Mouse (Mus musculus): Measurements from ENCODE around the gene AU022252. TPM values are rescaled to one million over a fixed set of nuclear protein-coding genes. Genes with fewer than 3 reads are reported as not detected.
A peak's percentile ranks its signal among the peaks of the same experiment; 100 is the strongest.
"Not testable (repeated sequence)": the region's sequence is repeated elsewhere in the genome, so short reads cannot be mapped to it uniquely, and the experiment has no call there.

The AU022252 gene
- polyA plus RNA-seq (2014; fragmentation: Nextera tagmentation; extraction: Ambion mirVana): 40.5 and 44.1 TPM in 2 replicates

GRCm38 (mm10) chr4:119232410-119233255, at the start of gene AU022252, which contains the start of gene P3h1:
TSS of gene AU022252 (minus strand) at chr4:119232712.
TSS of gene P3h1 (plus strand) at chr4:119232915.
- Histone ChIP-seq H3K27me3 (ENCODE audit: control insufficient read depth, insufficient read depth, low read length) (no peaks in the 10 kb centered on the region), H3K9ac (ENCODE audit: low read length) (peak within 1 kb of the TSS; percentile 86), H3K4me2 (ENCODE audit: low read depth) (peak within 1 kb of the TSS; percentile 87), H3K4me3 (ENCODE audit: low read depth, low read length) (peak within 1 kb of the TSS; percentile 90), H3K27ac (ENCODE audit: low read depth, low read length) (0 out of 2 replicates have a peak within 1 kb of the TSS, but pooled peaks have one; percentile 14), H3K4me1 (ENCODE audit: control insufficient read depth, insufficient read depth, low read length) (no peaks in the 10 kb centered on the region), H3K9me3 (ENCODE audit: control insufficient read depth, low read length) (no peaks in the 10 kb centered on the region), H3K36me3 (ENCODE audit: control insufficient read depth, insufficient read depth, low read length) (no peaks in the 10 kb centered on the region; the same call in 1 of the 2 replicates)
- DNase-seq (ENCODE audit: low spot score) (peak; percentile 98), ATAC-seq (ENCODE audit: insufficient read depth, low FRiP score, low TSS enrichment) (peak; percentile 97)
- WGBS: under 1% methylated on average over 70 of the region's 71 CpGs

GRCm38 (mm10) chr4:119278784-119279183, 46.3 kb upstream of the AU022252 start:
- peaks cover 24% of the 10 kb centered on the region for H3K36me3 ChIP-seq (ENCODE audit: control insufficient read depth, insufficient read depth, low read length)
- not testable (repeated sequence) for H3K27me3 ChIP-seq (ENCODE audit: control insufficient read depth, insufficient read depth, low read length); H3K4me2 ChIP-seq (ENCODE audit: low read depth); H3K9me3 ChIP-seq (ENCODE audit: control insufficient read depth, low read length); H3K4me3 ChIP-seq (ENCODE audit: low read depth, low read length); DNase-seq (ENCODE audit: low spot score); H3K9ac ChIP-seq (ENCODE audit: low read length); H3K4me1 ChIP-seq (ENCODE audit: control insufficient read depth, insufficient read depth, low read length); ATAC-seq (ENCODE audit: insufficient read depth, low FRiP score, low TSS enrichment); H3K27ac ChIP-seq (ENCODE audit: low read depth, low read length)
- 92% methylated on average over 15 of the region's 15 CpGs for WGBS

- no peak overlapping the region for H3K27ac ChIP-seq (ENCODE audit: low read depth, low read length)
- ATAC-seq (ENCODE audit: insufficient read depth, low FRiP score, low TSS enrichment) (no peak), DNase-seq (ENCODE audit: low spot score) (no peak)
- no peaks in the 10 kb centered on the region for H3K4me1 ChIP-seq (ENCODE audit: control insufficient read depth, insufficient read depth, low read length)
- H3K9me3 ChIP-seq (ENCODE audit: control insufficient read depth, low read length): no peaks in the 10 kb centered on the region
- peaks cover 22% of the 10 kb centered on the region for H3K36me3 ChIP-seq (ENCODE audit: control insufficient read depth, insufficient read depth, low read length)
- 89% methylated on average over 2 of the region's 2 CpGs for WGBS
- no peak overlapping the region for H3K4me3 ChIP-seq (ENCODE audit: low read depth, low read length)
- H3K4me2 ChIP-seq (ENCODE audit: low read depth): no peak overlapping the region
- H3K9ac ChIP-seq (ENCODE audit: low read length): no peak overlapping the region
- H3K27me3 ChIP-seq (ENCODE audit: control insufficient read depth, insufficient read depth, low read length): no peaks in the 10 kb centered on the region
These were observed 43.2 kb upstream of the AU022252 start for GRCm38 (mm10) chr4:119275726-119276125.

- Histone ChIP-seq H3K27ac (ENCODE audit: low read depth, low read length) (no peak overlapping the region), H3K9ac (ENCODE audit: low read length) (no peak overlapping the region), H3K27me3 (ENCODE audit: control insufficient read depth, insufficient read depth, low read length) (no peaks in the 10 kb centered on the region), H3K9me3 (ENCODE audit: control insufficient read depth, low read length) (no peaks in the 10 kb centered on the region), H3K4me1 (ENCODE audit: control insufficient read depth, insufficient read depth, low read length) (no peaks in the 10 kb centered on the region), H3K36me3 (ENCODE audit: control insufficient read depth, insufficient read depth, low read length) (peaks cover 22% of the 10 kb centered on the region), H3K4me2 (ENCODE audit: low read depth) (no peak overlapping the region), H3K4me3 (ENCODE audit: low read depth, low read length) (no peak overlapping the region)
- no peak for ATAC-seq (ENCODE audit: insufficient read depth, low FRiP score, low TSS enrichment)
- WGBS: 89% methylated on average over 2 of the region's 2 CpGs
- DNase-seq (ENCODE audit: low spot score): no peak
These were observed 42.7 kb upstream of the AU022252 start for GRCm38 (mm10) chr4:119275226-119275625.

GRCm38 (mm10) chr4:119274627-119275026, 42.1 kb upstream of the AU022252 start:
- no peak overlapping the region for H3K4me2 ChIP-seq (ENCODE audit: low read depth)
- H3K4me1 ChIP-seq (ENCODE audit: control insufficient read depth, insufficient read depth, low read length): no peaks in the 10 kb centered on the region
- WGBS: 94% methylated on average over 1 of the region's 1 CpGs
- H3K9me3 ChIP-seq (ENCODE audit: control insufficient read depth, low read length): no peaks in the 10 kb centered on the region
- H3K9ac ChIP-seq (ENCODE audit: low read length): no peak overlapping the region
- no peak overlapping the region for H3K4me3 ChIP-seq (ENCODE audit: low read depth, low read length)
- no peak overlapping the region for H3K27ac ChIP-seq (ENCODE audit: low read depth, low read length)
- no peak for ATAC-seq (ENCODE audit: insufficient read depth, low FRiP score, low TSS enrichment)
- H3K36me3 ChIP-seq (ENCODE audit: control insufficient read depth, insufficient read depth, low read length): peaks cover 20% of the 10 kb centered on the region
- no peaks in the 10 kb centered on the region for H3K27me3 ChIP-seq (ENCODE audit: control insufficient read depth, insufficient read depth, low read length)
- no peak for DNase-seq (ENCODE audit: low spot score)

- H3K4me2 ChIP-seq (ENCODE audit: low read depth): no peak overlapping the region
These were observed 34.1 kb upstream of the AU022252 start for GRCm38 (mm10) chr4:119266606-119267005.

GRCm38 (mm10) chr4:119263459-119263858, 30.9 kb upstream of the AU022252 start:
- Histone ChIP-seq H3K4me2 (ENCODE audit: low read depth) (no peak overlapping the region), H3K27me3 (ENCODE audit: control insufficient read depth, insufficient read depth, low read length) (no peaks in the 10 kb centered on the region), H3K4me1 (ENCODE audit: control insufficient read depth, insufficient read depth, low read length) (no peaks in the 10 kb centered on the region), H3K9ac (ENCODE audit: low read length) (no peak overlapping the region), H3K27ac (ENCODE audit: low read depth, low read length) (no peak overlapping the region), H3K9me3 (ENCODE audit: control insufficient read depth, low read length) (no peaks in the 10 kb centered on the region), H3K4me3 (ENCODE audit: low read depth, low read length) (no peak overlapping the region), H3K36me3 (ENCODE audit: control insufficient read depth, insufficient read depth, low read length) (no peaks in the 10 kb centered on the region)
- no peak for ATAC-seq (ENCODE audit: insufficient read depth, low FRiP score, low TSS enrichment)
- 87% methylated on average over 3 of the region's 3 CpGs for WGBS
- no peak for DNase-seq (ENCODE audit: low spot score)

More at GRCm38 (mm10) chr4:119266606-119267005, 34.1 kb upstream of the AU022252 start:
- H3K27me3 ChIP-seq (ENCODE audit: control insufficient read depth, insufficient read depth, low read length): no peaks in the 10 kb centered on the region
- ATAC-seq (ENCODE audit: insufficient read depth, low FRiP score, low TSS enrichment) (no peak), DNase-seq (ENCODE audit: low spot score) (no peak)
- 79% methylated on average over 13 of the region's 13 CpGs for WGBS
- no peak overlapping the region for H3K9ac ChIP-seq (ENCODE audit: low read length)
- H3K36me3 ChIP-seq (ENCODE audit: control insufficient read depth, insufficient read depth, low read length): no peaks in the 10 kb centered on the region
- no peak overlapping the region for H3K4me3 ChIP-seq (ENCODE audit: low read depth, low read length)
- H3K4me1 ChIP-seq (ENCODE audit: control insufficient read depth, insufficient read depth, low read length): no peaks in the 10 kb centered on the region
- no peaks in the 10 kb centered on the region for H3K9me3 ChIP-seq (ENCODE audit: control insufficient read depth, low read length)
- no peak overlapping the region for H3K27ac ChIP-seq (ENCODE audit: low read depth, low read length)

GRCm38 (mm10) chr4:119262483-119262882, 30.0 kb upstream of the AU022252 start:
- 94% methylated on average over 5 of the region's 5 CpGs for WGBS
- no peak for DNase-seq (ENCODE audit: low spot score)

More at GRCm38 (mm10) chr4:119262483-119262882, 30.0 kb upstream of the AU022252 start:
- no peaks in the 10 kb centered on the region for H3K9me3 ChIP-seq (ENCODE audit: control insufficient read depth, low read length)
- no peak overlapping the region for H3K9ac ChIP-seq (ENCODE audit: low read length)
- no peaks in the 10 kb centered on the region for H3K27me3 ChIP-seq (ENCODE audit: control insufficient read depth, insufficient read depth, low read length)
- H3K36me3 ChIP-seq (ENCODE audit: control insufficient read depth, insufficient read depth, low read length): no peaks in the 10 kb centered on the region
- H3K4me2 ChIP-seq (ENCODE audit: low read depth): no peak overlapping the region
- H3K4me3 ChIP-seq (ENCODE audit: low read depth, low read length): no peak overlapping the region
- H3K4me1 ChIP-seq (ENCODE audit: control insufficient read depth, insufficient read depth, low read length): no peaks in the 10 kb centered on the region
- H3K27ac ChIP-seq (ENCODE audit: low read depth, low read length): no peak overlapping the region
- no peak for ATAC-seq (ENCODE audit: insufficient read depth, low FRiP score, low TSS enrichment)
